Mouse (Mus musculus) kidney, adult 2 months (tissue): ENCODE results near the gene Eif4e2.

Experiments used
- CTCF ChIP-seq: fragments of 200-500 bp; conservative IDR thresholded peaks from 2 replicates; pipeline ENCODE4 v1.5.1; 2011; ENCODE audit warnings: low read depth, mild to moderate bottlenecking, control low read depth, low read length, moderate library complexity, mixed read lengths; ENCODE audit not compliant: insufficient read depth, insufficient read length
- POLR2A ChIP-seq: fragments of 200-500 bp; IDR thresholded peaks from one replicate; pipeline ENCODE4 v1.6.1; 2011; ENCODE audit warnings: low read depth, low read length, control low read depth

- TF ChIP-seq CTCF (no peak), POLR2A (no peak)
Observed at GRCm38 (mm10) chr1:87280281-87280680, 66.6 kb downstream of the Eif4e2 start.
